Mouse (Mus musculus): ENCODE measurements at regions not wholly inside any gene's neighbourhood (a gene's known extent, or its start where the extent isn't known, plus 50 kb on each side); places are given as distances from the start of the nearest gene placed in this dataset.
A peak's percentile ranks its signal among the peaks of the same experiment; 100 is the strongest.
"Not testable (repeated sequence)": the region's sequence is repeated elsewhere in the genome, so short reads cannot be mapped to it uniquely, and the experiment has no call there.

DNA sequence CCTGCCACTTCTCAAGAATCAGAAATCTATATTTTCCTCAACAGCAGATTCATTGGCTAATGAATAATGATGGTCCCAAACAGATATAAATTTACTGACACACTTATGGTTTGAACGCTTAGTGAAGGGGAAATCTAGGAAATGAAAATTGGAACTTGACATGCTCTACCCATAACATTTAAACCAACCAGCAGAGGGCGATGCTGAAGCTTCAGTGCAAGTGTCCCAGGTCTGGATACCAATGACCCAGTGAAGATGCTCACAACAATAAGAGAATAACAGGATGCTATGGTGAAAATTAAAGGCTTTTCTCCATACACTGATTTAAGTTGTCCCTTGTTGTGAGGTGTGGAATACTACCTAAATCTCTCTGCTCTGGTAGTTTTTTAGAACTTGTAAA is 236.0 kb upstream of the Rorb start:
- no peak overlapping the region for H3K4me2 ChIP-seq
- H3K4me1 ChIP-seq: no peaks in the 10 kb centered on the region
- no peak overlapping the region for H3K27ac ChIP-seq
- no peak for ATAC-seq (ENCODE audit: low FRiP score)
- no peaks in the 10 kb centered on the region for H3K27me3 ChIP-seq
- H3K36me3 ChIP-seq (replicated peaks): no peaks in the 10 kb centered on the region
- no peaks in the 10 kb centered on the region for H3K9me3 ChIP-seq
- 48% methylated on average over 2 of the region's 2 CpGs for WGBS
- no peak overlapping the region for H3K4me3 ChIP-seq (replicated peaks)
- no peak overlapping the region for H3K9ac ChIP-seq

GRCm38 (mm10) chr19:19344426-19344811 is 233.4 kb upstream of the Rorb start:
- ATAC-seq (ENCODE audit: low FRiP score): no peak
- WGBS: 78% methylated on average over 7 of the region's 7 CpGs
- H3K4me2 ChIP-seq: no peak overlapping the region
- H3K9ac ChIP-seq: no peak overlapping the region
- H3K27ac ChIP-seq: no peak overlapping the region
- H3K9me3 ChIP-seq: no peaks in the 10 kb centered on the region
- no peaks in the 10 kb centered on the region for H3K36me3 ChIP-seq (replicated peaks)
- H3K4me3 ChIP-seq (replicated peaks): no peak overlapping the region
- no peaks in the 10 kb centered on the region for H3K27me3 ChIP-seq
- no peaks in the 10 kb centered on the region for H3K4me1 ChIP-seq

GRCm38 (mm10) chr19:19343702-19344425 is 232.9 kb upstream of the Rorb start:
- 58% methylated on average over 10 of the region's 10 CpGs for WGBS
- H3K4me1 ChIP-seq: no peaks in the 10 kb centered on the region
- no peak overlapping the region for H3K27ac ChIP-seq
- no peak overlapping the region for H3K9ac ChIP-seq
- no peaks in the 10 kb centered on the region for H3K9me3 ChIP-seq
- H3K4me3 ChIP-seq (replicated peaks): no peak overlapping the region
- ATAC-seq (ENCODE audit: low FRiP score): peak; percentile 74; the same call in 1 of the 2 replicates
- H3K36me3 ChIP-seq (replicated peaks): no peaks in the 10 kb centered on the region
- H3K4me2 ChIP-seq: no peak overlapping the region
- H3K27me3 ChIP-seq: no peaks in the 10 kb centered on the region

DNA sequence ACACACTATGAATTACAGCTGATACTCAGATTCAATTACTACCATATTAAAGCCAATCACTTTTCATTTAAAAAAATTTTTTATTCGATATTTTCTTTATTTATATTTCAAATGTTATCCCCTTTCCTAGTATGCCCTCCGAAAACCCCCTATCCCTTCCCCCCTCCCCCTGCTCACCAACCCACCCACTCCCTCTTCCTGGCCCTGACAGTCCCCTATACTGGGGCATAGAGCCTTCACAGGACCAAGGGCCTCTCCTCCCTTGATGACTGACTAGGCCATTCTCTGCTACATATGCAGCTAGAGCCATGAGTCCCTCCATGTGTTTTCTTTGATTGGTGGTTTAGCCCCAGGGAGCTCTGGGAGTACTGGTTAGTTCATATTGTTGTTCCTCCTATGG is 196.1 kb upstream of the Rorb start:
- WGBS: 79% methylated on average over 2 of the region's 2 CpGs
- H3K9ac ChIP-seq; H3K4me2 ChIP-seq; H3K27me3 ChIP-seq; H3K4me3 ChIP-seq (replicated peaks); H3K36me3 ChIP-seq (replicated peaks); H3K4me1 ChIP-seq; H3K27ac ChIP-seq; H3K9me3 ChIP-seq; ATAC-seq (ENCODE audit: low FRiP score): not testable (repeated sequence)

DNA sequence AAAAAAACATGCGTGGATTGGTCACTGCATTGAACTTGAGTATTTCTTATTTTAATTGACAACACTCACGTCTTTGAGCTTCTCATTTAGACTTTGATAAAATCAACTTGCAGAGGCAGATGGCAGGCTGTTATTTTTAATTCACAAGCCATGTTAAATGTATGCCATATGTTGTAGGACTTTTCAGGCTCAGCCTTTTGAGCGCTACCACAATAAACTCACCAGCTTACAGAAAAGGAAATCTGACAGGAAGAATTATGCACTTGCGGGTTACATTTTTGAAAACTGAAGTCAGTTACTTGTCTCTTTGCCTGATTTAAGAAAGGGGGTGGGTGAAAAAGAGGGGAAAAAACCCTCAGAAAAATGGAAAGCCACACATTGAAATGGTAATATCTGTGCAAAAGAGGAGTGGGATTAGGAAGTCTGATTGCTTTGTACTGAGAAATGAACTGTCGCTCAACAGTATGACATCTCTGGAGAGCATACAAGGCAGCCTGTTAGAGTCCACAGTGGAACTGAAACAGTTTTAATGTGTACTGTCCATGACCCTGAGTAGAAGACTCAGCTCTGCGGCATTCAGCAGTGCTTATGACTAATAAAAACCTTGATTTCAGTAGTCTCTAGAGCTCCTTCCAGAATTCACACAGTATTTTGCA is 195.6 kb upstream of the Rorb start:
- no peak overlapping the region for H3K4me2 ChIP-seq
- H3K4me3 ChIP-seq (replicated peaks): no peak overlapping the region
- H3K27me3 ChIP-seq: no peaks in the 10 kb centered on the region
- H3K9me3 ChIP-seq: no peaks in the 10 kb centered on the region
- no peaks in the 10 kb centered on the region for H3K36me3 ChIP-seq (replicated peaks)
- no peak for ATAC-seq (ENCODE audit: low FRiP score)
- no peak overlapping the region for H3K27ac ChIP-seq
- H3K4me1 ChIP-seq: peaks cover 6% of the 10 kb centered on the region; the same call in 1 of the 2 replicates
- H3K9ac ChIP-seq: no peak overlapping the region
- 58% methylated on average over 6 of the region's 6 CpGs for WGBS

DNA sequence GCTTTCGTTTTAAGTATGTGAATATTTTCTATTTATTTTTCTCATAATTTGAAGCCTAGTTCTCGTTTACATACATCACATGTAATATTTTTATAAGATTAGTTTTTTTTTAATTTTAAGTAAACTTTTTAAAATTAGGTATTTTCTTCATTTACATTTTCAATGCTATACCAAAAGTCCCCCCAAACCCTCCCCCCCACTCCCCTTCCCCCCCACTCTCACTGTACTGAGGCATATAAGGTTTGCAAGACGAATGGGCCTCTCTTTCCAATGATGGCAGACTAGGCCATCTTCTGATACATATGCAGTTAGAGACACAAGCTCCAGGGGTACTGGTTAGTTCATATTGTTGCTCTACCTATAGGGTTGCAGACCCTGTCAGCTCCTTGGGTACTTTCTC is 174.9 kb upstream of the Rorb start:
- not testable (repeated sequence) for H3K27me3 ChIP-seq; H3K4me2 ChIP-seq; ATAC-seq (ENCODE audit: low FRiP score); H3K27ac ChIP-seq; H3K9ac ChIP-seq; H3K36me3 ChIP-seq (replicated peaks); H3K9me3 ChIP-seq; H3K4me3 ChIP-seq (replicated peaks); H3K4me1 ChIP-seq
- 91% methylated on average over 3 of the region's 3 CpGs for WGBS

DNA sequence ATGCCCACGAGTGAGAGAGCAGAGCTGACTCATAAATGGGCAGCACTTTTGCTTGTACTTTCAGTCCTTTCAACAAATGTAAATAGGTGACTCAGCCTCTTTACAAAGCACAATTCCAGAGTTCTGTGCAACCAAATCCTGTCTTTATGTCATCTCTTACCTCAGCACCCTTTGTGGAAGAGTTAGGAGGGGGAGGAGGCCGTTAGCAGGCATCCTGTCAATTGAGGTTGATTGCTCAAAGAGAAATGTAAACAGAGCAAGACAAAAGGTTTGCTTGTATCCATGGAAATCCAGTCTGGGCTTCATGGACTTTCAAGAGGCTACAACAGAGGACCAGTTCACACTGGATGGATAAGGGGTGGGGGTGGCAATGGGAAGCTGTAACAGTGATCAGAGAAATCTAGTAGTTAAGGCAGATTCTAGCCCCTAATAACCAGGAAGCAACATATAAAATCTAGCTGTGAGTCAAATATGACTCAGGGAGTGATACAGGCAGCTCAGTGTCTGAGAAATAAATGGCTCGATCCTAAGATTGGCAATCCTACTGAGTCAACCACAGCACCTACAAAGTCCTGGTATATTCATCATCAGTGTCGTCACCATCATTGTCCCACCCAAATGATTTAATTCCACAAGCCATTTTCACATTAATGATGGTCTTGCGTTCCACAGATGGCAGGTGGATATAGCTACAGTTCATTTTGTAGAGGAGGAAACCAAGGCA is 136.0 kb upstream of the Rorb start:
- Histone ChIP-seq H3K4me1 (peaks cover 8% of the 10 kb centered on the region), H3K9ac (no peak overlapping the region), H3K4me2 (peak overlapping the region; percentile 20), H3K9me3 (no peaks in the 10 kb centered on the region), H3K27ac (no peak overlapping the region), H3K27me3 (no peaks in the 10 kb centered on the region), H3K36me3 (replicated peaks) (no peaks in the 10 kb centered on the region), H3K4me3 (replicated peaks) (no peak overlapping the region)
- ATAC-seq (ENCODE audit: low FRiP score): peak; percentile 83
- WGBS: 52% methylated on average over 5 of the region's 5 CpGs

DNA sequence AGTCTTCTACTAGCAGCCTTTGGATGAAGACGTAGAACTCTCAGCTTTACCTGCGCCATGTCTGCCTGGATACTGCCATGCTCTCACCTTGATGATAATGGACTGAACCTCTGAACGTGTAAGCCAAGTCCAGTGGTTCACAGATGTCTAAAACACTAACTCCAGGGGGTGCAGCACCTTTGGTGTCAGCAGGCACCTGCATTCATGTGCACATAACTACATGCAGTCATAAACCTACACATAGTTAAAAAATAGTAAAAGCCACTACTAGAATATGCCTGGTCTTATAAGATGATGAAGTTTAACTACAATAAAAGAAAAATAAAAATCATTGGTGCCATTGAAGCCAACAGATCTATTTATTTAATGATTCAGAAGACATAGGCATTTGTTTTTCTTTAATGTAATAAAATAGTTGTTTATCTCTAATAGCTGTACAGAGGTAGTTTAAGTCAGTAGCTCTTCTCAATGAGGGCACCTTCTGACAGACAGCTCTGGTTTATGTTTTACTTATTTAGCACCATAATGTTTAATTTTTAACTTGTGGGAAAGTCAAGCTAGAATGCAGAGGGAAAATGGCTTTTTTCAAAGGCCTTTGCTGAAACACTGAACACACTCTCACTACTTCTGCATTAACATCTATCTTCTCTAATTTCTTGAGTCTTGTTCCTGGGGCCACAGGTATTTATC is 118.5 kb upstream of the Rorb start:
- H3K4me2 ChIP-seq: no peak overlapping the region
- no peaks in the 10 kb centered on the region for H3K36me3 ChIP-seq (replicated peaks)
- no peaks in the 10 kb centered on the region for H3K9me3 ChIP-seq
- no peak for ATAC-seq (ENCODE audit: low FRiP score)
- H3K27ac ChIP-seq: no peak overlapping the region
- WGBS: 89% methylated on average over 3 of the region's 3 CpGs
- no peaks in the 10 kb centered on the region for H3K27me3 ChIP-seq
- H3K4me1 ChIP-seq: no peaks in the 10 kb centered on the region
- no peak overlapping the region for H3K4me3 ChIP-seq (replicated peaks)
- H3K9ac ChIP-seq: no peak overlapping the region

DNA sequence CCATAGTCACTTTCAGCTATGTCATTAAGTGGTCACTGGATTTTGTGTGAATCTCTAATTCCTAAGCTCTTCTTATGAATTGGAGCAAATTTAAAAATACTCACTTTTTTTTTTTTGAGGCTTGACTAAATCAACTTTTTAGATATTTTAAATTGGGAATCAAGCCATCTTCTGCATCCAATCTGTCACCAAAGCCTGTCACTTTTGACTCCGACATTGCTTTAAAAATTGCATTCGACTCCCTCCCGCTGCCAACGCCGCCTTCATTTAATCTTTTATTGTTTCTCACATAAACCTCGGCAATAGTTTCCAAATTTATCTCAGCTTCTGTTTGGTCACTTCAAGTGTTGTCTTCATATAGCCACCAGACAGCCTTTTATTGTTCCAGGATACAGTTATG is 109.8 kb upstream of the Rorb start:
- Histone ChIP-seq H3K4me1 (no peaks in the 10 kb centered on the region), H3K9ac (no peak overlapping the region), H3K4me2 (no peak overlapping the region), H3K27ac (no peak overlapping the region), H3K9me3 (no peaks in the 10 kb centered on the region), H3K36me3 (replicated peaks) (no peaks in the 10 kb centered on the region), H3K27me3 (no peaks in the 10 kb centered on the region), H3K4me3 (replicated peaks) (no peak overlapping the region)
- ATAC-seq (ENCODE audit: low FRiP score): no peak
- WGBS: 93% methylated on average over 6 of the region's 6 CpGs

DNA sequence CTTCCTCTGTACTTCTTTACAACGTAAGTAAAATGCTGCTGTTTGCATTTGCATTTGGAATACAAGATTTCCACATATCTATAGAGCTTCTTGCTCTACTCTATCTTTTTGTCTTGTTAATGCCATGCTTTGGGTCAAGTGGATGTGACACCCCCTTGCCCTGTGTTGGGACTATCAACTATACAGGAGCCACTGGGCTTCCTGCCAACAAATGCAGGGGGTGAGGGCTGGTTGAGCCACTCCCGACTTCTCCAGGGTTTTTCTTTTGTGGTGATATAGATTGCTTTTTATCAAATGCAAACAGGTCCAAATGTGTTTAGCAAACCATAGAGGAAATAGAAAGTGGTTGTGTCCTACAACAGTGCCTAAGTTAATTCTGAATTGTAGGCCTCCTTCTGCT is 108.4 kb upstream of the Rorb start:
- no peak for ATAC-seq (ENCODE audit: low FRiP score)
- H3K27me3 ChIP-seq: no peaks in the 10 kb centered on the region
- no peak overlapping the region for H3K9ac ChIP-seq
- no peaks in the 10 kb centered on the region for H3K36me3 ChIP-seq (replicated peaks)
- no peak overlapping the region for H3K27ac ChIP-seq
- H3K4me2 ChIP-seq: no peak overlapping the region
- 70% methylated on average over 2 of the region's 2 CpGs for WGBS
- no peak overlapping the region for H3K4me3 ChIP-seq (replicated peaks)
- no peaks in the 10 kb centered on the region for H3K4me1 ChIP-seq
- no peaks in the 10 kb centered on the region for H3K9me3 ChIP-seq

DNA sequence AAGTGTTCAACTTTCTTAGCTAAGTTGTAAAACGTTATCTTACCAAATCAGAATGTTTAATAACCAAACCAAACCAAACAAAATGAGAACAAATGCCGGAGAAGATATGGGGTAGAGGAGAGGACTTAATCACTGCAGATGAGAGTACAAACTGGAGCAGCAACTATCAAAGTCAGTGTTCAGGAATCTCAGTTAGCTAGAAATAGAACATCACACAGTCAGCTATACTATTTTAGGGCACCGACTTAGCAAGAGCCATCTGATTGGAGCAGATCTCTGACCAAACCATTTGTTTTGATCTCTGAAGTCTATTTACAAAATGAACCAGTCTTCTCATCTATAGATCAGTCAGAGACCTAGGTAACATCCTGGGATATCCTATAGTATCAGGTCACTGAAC is 107.7 kb upstream of the Rorb start:
- Histone ChIP-seq H3K4me3 (replicated peaks) (no peak overlapping the region), H3K9ac (no peak overlapping the region), H3K27me3 (no peaks in the 10 kb centered on the region), H3K36me3 (replicated peaks) (no peaks in the 10 kb centered on the region), H3K27ac (no peak overlapping the region), H3K9me3 (no peaks in the 10 kb centered on the region), H3K4me2 (no peak overlapping the region), H3K4me1 (no peaks in the 10 kb centered on the region)
- WGBS: 85% methylated on average over 3 of the region's 3 CpGs
- no peak for ATAC-seq (ENCODE audit: low FRiP score)

DNA sequence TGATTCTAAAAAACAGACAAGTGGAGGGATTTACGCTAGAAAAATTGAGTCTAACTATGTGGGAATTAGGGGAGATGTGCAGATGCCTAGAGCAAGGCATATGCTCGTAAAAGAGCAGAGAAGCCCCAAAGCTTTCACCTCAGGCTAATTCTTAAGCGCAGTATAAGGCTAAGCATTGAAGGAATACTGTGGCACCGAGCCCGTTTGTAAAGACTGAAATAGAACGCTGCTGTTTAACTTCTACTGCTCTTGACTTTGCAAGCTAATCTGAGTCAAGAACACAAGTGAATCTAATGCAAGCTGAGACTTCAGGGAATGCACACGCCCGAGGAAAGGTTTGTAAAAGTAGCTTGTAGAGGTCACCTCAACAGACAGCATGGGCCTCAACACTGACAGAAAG is 88.5 kb upstream of the Rorb start:
- ATAC-seq (ENCODE audit: low FRiP score): no peak
- H3K4me1 ChIP-seq: no peaks in the 10 kb centered on the region
- H3K27me3 ChIP-seq: no peaks in the 10 kb centered on the region
- no peak overlapping the region for H3K27ac ChIP-seq
- 79% methylated on average over 8 of the region's 8 CpGs for WGBS
- no peak overlapping the region for H3K4me2 ChIP-seq
- H3K36me3 ChIP-seq (replicated peaks): no peaks in the 10 kb centered on the region
- no peak overlapping the region for H3K9ac ChIP-seq
- H3K4me3 ChIP-seq (replicated peaks): no peak overlapping the region
- no peaks in the 10 kb centered on the region for H3K9me3 ChIP-seq

Data from forebrain, embryonic 12.5 days (tissue).